Mouse (Mus musculus): ENCODE results near the gene Nus1. TPM values are rescaled to one million over a fixed set of nuclear protein-coding genes. Genes with fewer than 3 reads are reported as not detected.

Nus1 gene
- 169 TPM for polyA plus RNA-seq (2014; fragmentation: Illumina TruSeq; extraction: RNeasy Lipid Tissue Mini Kit (QIAGEN cat#74804); ENCODE audit: low read depth, low replicate concordance)

DNA sequence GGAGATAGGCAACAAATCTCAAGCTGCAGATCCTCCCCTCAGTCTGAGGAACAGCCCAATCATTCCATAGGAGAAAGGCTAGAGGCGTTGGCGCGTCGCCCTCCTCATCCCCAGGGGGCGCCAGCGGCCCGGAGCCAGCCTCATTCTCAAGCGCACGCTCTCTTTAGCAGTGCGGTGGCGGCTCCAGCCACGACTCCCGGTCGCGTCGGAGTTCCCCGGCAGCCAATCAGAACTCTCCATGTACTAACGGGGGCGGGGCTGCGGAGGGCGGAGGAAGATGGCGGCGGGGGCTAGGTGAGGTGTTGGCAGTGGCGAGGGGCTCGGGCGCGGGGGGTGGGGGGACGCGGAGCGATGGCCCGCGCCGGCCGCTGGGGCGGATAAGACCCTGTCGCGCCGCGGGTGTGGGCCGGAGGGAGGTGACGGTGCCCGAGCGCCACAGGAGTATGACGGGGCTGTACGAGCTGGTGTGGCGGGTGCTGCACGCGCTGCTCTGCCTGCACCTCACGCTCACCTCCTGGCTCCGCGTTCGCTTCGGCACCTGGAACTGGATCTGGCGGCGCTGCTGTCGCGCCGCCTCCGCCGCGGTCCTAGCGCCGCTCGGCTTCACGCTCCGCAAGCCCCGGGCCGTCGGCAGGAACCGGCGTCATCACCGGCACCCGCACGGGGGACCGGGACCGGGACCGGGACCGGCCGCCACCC lies at the start of gene Nus1:
TSS of gene Nus1 (plus strand) at position 249 of the 699 bp plus-strand sequence.

DNA sequence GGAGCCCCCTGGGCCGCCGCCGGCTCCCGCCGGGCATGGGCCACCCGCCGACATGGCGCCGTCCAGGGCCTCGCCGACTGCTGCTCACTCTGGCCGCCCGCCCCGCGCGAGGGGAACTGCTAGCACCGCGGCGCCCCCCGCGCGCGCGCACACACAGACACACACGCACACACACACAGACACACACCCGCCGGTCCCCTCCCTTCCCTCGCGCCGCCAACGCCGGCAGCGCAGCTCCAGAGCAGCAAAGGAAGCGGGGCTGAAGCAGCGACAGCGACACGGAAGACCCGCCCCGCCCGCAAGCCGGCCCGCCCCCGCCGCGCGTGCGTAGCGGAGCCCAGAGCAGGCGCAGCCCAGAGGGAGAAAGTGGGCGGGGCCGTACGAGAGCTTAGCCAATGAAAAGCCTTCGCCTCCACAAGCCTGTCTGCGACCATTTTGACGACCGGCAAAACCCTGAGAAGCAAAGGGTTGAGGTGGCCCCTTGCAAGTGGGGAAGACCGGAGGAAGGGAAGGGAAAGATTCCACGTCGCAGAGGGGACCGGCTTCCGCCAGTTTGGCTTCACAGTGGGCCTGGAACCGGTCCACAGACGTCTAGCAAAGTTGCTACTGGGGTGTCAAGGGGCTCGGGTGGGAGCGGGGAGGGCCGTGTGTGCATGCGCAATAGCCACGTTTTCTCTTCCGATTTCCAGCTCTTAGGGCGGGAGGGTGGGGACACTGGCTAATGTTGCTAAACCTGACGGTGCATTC lies 35.3 kb upstream of the Nus1 start, which contains the start of gene Gopc:
TSS of gene Gopc (minus strand) at position 280 of the 747 bp plus-strand sequence.

GRCm38 (mm10) chr10:52388922-52389430 lies 28.4 kb upstream of the Nus1 start, which contains the start of gene Nepn:
Nepn (plus strand) TSS chr10:52388972.

Other genes with a start within 250 kb of the Nus1 start
- not detected for gene Ros1, start 222.3 kb upstream of the Nus1 start, polyA plus RNA-seq (2014; fragmentation: Illumina TruSeq; extraction: RNeasy Lipid Tissue Mini Kit (QIAGEN cat#74804); ENCODE audit: low read depth, low replicate concordance)
- gene Dcbld1, start 183.9 kb upstream of the Nus1 start, polyA plus RNA-seq (2014; fragmentation: Illumina TruSeq; extraction: RNeasy Lipid Tissue Mini Kit (QIAGEN cat#74804); ENCODE audit: low read depth, low replicate concordance), result 3.7 TPM
- not detected for gene Gm26741, start 58.8 kb upstream of the Nus1 start, polyA plus RNA-seq (2014; fragmentation: Illumina TruSeq; extraction: RNeasy Lipid Tissue Mini Kit (QIAGEN cat#74804); ENCODE audit: low read depth, low replicate concordance)
- 71.2 TPM for gene Gopc, start 35.4 kb upstream of the Nus1 start, polyA plus RNA-seq (2014; fragmentation: Illumina TruSeq; extraction: RNeasy Lipid Tissue Mini Kit (QIAGEN cat#74804); ENCODE audit: low read depth, low replicate concordance)
- gene Nepn, start 28.6 kb upstream of the Nus1 start, polyA plus RNA-seq (2014; fragmentation: Illumina TruSeq; extraction: RNeasy Lipid Tissue Mini Kit (QIAGEN cat#74804); ENCODE audit: low read depth, low replicate concordance), result not detected